Mouse (Mus musculus): Measurements from ENCODE around the gene Rab33b.

The Rab33b gene

DNA sequence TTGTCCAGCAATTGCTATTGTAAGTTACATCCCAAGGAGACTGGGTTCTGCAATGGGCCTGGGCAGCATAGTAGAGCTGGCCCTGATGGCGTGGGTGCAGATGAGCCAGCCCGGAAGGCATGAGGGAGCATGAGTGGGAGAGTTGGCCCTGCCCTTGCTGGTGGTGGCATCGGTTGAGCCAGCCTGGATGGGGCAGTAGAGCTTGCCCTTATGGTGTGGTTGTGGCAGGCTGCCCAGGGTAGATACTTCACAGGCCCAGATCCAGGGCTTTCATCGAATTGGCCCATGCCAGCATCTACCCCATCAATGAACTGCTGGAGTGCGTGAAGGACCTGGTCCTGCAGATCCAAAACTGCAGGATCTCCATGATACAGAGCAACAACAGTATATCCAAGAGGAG, 28.3 kb downstream of the Rab33b start:
- no peak for DNase-seq (ENCODE audit: low spot score)

DNA sequence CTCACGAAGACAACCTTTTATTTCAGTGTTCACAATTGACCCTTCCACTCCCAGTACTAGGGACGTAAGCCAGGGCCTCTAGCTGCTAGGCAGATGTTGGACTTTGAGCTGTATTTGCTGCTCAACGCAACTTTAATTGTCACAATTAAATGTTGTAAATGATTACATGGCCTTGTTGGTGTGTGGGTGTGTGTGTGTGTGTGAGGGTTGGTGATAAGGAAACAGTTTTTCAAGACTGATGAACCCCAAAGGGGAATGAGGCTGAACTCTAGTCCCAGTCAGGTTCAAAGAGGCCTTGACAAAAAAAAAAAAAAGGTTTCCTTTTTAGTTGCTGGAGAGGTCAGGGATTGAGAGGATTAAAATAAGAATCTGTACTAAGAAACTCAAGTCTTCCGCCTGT, 33.7 kb downstream of the Rab33b start:
- no peak for DNase-seq (ENCODE audit: low spot score)

DNA sequence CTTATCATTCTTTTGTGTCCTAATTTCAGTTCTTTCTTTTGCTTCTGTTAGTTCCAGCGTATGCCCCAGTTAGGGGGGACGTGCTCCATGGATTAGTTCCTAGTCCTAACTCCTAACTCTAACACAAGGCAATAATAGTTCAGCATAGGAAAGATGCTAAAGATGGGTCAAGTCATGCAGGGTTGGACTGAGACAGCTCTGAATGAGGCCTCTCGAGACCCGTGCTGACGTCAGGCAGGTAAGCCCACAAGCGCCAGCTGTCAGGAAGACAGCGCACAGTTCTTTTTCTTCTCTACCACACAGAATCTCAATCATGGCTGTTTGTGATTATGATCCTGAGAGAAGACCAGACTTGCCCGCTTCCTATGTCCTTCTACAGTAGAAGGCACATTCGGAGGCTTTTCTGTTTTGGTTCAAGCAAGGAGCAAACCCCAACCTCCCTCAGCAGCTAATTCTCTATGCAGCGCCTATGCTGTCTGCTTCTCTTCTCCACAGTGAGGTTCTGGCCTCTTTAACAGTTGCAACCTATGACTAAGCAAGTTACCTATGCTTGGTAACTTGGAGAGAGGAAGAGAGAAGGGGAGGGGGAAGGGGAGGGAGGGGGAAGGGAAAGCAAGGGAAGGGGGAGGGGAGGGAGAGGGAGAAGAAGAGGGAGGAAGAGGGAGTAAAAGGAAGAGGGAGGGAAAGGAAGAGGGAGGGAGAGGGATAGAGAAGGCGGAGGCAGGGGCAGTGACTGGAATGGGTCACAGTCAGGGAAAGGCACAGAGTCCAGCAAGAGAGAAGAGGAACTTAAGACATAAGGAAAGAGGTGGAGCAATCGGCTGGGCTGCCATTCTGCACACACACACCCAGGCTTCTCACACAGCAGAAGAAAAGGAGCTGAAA, 34.4 kb downstream of the Rab33b start:
- no peak for DNase-seq (ENCODE audit: low spot score)

DNA sequence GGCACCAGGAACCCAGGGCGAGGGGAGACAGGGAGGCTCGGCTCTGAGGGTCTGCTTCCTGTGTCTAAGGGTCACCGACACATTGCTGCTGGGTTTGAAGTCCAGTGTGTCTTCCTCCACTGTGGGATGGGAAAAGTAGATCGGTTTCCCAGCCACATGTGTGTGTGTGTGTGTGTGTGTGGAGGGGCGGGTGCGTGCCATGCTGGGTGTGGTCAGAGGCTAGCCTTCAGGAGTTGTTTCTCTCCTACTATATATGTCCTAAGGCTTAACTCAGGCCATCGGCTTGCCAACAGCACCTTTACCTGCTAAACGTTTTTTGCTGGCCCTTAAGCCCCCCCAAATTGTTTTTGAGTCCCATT, 35.0 kb downstream of the Rab33b start:
- DNase-seq (ENCODE audit: low spot score): no peak

DNA sequence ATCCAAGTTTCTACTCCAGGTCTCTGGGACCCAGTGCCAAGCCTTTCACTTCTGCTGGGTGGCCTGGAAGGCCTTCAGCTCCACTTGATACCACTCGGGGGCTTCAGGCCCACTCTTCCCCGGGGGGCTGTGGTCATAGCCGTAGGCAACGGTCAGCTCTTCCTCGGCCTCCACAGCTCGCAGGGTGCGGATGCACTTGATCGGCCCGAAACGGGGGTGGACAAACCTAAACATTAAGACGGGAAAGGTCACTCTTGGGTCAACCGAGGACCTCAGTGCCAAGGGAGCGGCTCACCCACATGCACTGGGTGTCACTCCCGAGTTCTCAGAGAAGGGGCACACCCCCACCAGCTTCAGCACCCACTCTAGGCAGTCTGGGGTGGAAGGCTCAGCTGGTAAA, 37.5 kb downstream of the Rab33b start:
- no peak for DNase-seq (ENCODE audit: low spot score)

DNA sequence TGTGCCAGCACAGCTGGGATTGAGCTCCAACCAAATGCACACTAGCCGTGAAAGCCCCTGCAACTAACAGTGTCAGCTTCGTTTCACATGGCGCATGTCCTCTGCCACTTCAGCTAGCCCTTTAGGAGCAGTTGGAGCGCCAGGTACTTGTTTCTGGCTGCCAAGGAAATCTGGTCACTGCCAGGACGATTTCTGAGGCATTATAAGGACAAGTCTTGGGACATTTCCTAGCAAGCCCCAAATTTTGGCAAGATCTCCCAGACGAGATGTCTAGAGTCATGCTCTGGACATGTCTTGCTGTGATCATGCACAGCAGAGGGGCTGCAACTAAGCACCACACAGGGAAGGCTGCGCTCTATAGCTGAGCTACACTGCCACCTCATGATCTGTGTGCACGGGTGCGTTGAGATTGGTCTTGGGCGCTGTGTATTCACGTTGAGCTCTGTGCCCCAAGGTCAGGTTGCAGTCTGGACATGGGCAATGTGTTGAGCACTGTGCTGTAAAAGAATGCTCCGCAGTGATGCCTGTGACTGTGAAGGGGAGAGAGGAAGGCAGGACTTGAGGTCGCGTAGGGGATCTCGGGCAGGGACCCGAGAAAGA, 41.6 kb downstream of the Rab33b start:
- DNase-seq (ENCODE audit: low spot score): no peak

DNA sequence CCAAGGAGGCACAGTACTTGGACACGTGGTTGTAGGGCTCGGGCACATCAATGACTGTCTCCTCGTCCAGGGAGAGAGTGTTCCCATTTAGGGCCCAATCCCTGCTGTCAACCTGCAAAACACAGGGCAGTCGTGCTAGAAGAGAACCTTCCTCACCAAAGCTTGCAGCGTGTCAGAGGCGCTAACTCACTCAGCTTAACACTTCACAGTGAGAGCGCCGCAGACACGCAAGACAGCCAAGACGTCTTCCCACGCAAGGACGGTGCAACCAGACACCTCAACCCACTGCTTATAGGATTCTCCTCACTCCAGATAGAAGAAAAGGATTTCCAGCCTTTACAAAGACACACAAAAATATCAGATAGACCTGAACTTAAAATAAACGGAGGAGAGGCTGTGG, 43.2 kb downstream of the Rab33b start:
- DNase-seq (ENCODE audit: low spot score): no peak

DNA sequence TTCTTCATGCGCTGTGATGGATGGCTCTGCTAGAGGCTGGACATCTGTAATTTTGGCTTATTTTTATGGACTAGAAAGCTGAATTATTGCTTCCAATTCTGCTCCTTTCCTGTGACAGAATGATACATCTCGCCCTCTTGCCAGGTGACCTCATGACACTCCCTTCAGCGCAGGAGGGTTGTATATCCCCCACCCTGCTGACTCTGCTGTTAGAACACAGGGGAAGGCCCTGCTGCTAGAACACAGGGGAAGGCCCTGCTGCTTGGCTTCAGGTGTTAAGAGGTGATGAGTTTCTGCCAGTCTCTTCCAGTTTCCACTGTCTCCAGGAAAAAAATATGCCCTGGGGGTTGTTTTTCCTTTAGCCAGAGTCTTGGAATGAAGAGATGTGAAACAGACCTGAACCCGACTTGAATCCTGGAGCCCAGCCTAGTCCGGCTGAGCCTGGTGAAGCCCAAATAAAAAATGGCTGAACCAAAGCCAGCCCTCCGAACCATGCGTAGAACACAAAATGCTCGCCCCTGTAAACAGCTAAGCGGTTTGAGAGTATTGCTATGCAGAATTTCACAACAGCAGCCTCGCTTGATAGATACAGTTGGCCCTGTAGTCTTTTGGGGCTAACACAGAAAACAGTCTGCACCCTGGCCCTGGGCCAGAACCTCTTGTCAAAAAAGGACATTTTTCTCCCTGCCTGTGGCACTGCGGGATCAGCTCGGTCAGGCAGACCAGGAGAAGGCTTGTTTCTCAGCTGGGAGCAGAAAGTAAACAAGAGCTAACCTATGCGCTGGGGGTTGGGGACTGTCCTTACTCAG, 48.0 kb downstream of the Rab33b start:
- DNase-seq (ENCODE audit: low spot score): no peak

DNA sequence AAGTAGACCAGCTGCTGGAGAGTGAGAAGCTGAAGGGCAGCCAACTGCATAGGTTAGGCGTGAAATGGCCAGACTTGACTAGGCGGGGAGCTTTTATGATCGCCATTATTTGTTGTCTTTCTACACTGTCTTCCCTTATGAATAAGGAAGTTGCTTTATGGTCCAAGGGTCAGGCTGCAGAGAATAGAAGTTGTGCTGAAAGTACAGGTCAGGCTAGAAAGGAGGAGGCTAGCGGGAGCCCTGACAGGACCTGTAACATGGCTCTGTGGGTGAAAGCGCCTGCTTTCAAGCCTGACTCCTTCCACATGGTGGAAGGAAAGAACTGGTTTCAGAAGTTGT, 48.5 kb downstream of the Rab33b start:
- DNase-seq (ENCODE audit: low spot score): no peak

DNA sequence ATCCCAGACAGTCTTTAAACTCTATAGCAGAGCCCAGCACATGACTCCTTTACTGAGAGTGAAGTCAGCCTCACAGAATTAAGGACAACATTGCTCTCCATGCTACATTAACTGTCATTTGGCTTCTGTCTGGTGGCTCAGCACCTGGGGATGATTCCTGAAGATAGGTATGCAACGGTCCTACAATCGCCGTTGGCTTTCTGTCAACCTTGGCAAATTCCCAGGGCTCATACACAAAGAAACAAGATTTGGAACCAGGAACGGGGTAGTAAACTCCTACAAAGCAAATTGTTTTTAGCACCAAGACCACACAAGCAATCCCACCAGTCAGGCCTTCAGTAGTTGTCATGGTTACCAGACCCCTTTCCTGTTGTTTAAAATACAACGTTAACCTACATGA, 49.9 kb downstream of the Rab33b start:
- DNase-seq (ENCODE audit: low spot score): no peak

DNA sequence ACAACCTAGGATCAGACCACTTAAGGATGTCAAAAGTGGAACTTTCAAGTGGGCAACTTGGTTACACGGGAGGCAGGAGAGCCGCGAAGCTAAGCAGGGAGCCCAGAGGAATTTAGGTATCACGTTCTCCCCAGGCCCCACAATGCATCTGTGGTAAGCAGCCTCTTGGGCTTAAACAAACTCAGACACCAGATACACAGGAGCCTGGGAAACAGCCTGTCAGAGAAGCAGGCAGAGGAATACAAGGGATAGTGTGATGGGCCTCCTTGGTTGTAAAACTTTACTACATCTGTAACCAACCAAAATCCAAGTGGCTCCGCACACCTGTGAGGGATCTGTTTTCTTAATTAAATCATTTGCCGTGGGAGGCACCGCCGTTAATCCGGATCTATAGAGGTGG, 50.3 kb downstream of the Rab33b start:
- DNase-seq (ENCODE audit: low spot score): no peak

DNA sequence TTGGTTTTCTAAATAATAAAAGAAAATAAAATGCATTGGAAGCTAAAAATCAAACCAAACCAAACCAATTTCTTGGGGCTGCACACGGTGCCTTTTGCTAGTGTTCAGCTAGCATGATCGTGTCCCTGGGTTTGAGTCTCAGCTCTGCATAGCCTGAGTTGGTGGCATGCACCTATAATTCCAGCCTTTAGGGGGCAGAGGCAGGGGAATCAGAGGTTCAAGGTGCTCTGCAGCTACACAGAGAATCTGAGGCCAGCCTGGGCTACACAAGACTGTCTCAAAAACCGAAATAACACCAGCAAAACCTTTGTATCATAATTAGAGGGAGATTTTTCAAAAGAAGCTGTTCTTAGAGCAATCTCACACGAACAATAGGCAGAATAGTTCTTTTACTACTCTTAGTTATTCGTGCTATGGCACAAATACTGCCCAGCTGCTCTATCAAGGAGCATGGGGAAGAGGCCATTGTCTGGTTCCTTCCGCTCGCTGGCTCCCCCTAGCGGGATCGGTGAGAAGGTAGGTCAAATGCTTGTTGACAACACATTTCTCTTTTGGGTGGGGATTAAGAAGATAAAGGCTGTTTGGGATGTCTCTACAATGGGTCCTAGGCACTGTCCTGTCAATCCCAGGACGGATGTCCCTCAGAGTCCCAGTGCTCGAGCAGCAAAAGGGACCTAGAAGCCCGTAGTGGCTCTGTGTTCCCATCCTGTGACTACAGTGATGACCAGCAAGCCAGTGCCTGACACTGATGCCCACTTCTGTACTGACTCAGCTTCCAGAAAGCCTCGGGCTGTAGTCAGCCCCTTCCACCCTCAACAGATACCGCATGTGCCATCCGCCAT, 56.1 kb downstream of the Rab33b start:
- peak; percentile 69 for DNase-seq (ENCODE audit: low spot score)

DNA sequence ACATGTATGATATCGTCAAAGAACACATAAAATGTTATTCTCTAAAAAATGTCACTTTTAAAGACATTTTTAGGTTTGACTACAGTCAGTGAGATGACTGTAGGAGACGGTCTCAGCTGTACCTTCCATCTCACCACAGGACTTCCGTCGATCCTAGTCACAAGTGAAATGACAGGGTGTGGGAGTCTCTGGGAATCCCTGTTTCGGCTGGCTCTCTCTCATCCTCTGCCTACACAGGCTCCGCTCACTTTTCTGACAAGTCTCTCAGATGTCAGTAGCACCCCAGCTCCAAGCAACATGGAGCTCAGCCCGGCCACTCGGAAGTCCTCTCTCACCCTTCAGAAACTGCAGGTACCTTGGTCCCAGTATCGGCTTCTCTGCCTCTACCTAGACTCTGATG, 56.9 kb downstream of the Rab33b start:
- DNase-seq (ENCODE audit: low spot score): no peak

DNA sequence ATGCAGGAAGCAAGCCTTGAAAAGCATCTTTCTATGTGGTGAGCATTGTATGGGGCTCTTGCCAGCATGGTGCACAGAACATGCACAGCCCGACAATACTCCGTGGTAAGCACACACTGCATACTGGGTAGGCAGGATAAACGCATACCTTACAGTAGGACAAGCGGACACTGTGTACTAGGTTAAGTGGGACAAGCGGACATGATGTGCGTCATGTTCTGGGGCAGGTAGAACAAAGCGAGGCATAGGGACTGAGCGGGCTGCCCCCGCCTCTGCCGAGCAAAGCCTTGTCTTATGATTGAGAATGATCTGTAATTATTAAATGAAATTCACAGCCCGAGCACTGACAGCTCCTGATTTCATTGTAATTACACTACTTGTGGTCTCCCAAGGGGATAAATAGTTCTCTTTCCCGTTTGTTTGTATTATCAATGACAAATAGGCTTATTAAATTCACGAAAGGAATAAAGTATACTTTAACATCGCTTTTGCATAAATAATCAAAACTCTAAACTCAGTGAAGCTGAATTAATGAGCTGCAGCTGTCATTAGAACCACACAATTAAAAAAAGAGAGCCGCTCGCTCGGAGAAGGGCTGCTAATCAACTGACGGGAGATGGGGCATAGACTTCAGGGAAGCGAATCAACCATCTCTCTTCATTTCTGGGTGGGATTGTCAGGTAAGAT, 60.9 kb downstream of the Rab33b start:
- DNase-seq (ENCODE audit: low spot score): no peak

All from spleen, adult 12 weeks (tissue).